Mouse (Mus musculus): ENCODE measurements around the gene Agap3.

DNA sequence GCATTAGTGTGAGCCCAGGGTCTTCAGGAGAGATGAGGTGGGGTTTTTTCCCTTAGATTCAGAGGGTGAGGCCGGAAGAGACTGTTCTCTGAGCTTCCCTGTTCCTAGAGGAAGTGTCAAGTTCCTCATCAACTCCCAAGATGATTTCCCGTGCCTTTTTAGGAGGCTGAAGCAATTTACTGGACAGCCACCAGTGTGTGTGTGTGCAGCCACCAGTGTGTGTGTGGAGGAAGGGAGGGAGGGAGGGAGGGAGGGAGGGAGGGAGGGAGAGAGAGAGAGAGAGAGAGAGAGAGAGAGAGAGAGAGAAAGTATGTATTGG, 2.0 kb downstream of the Agap3 start:
- TF ChIP-seq CTCF (IDR thresholded peaks at IDR 0.05; ENCODE audit: insufficient read depth, low read depth, low read length): no peak
- TF ChIP-seq POLR2A (IDR thresholded peaks at IDR 0.05; ENCODE audit: insufficient read depth, low read depth, low read length): no peak

Data from olfactory bulb, adult 2 months (tissue).